Mouse (Mus musculus): ENCODE results near the gene Stap1.

DNA sequence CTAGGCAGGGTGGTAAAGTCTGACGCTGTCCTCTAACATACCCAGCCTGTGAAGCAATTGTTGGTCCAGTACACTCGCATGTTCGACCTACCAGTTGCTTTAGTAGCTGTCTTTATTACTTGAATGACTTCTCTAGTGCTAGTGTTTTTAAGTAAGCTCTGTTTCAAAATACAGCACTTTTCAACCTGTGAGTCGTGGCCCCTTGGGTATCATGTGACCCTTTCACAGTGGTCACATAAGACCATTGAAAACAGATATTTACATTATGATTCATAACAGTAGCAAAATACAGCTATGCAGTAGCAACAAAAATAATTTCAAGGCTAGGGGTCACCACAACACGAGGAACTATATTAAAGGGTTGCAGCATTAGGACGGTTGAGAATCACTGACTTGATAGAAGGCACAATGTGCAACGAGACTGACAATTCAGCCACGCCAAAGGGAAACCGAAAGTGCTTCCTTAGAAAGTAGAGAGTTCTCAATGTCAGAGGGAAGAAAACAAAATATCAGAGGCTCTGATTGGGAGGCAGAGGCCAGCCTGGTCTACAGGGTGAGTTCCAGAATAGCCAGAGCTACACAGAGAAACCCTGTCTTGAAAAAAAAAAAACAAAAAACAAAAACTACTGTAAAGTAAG is 47.0 kb downstream of the Stap1 start:
- TF ChIP-seq CTCF (IDR thresholded peaks at IDR 0.05; ENCODE audit: low read depth, low read length): no peak
- no peak for TF ChIP-seq POLR2A (IDR thresholded peaks at IDR 0.05; ENCODE audit: extremely low read depth, insufficient read depth, low read length)

All from liver, adult 2 months (tissue).